Mouse (Mus musculus) bone marrow macrophage, adult 2 months (primary cell): ENCODE measurements around the gene Krt15. TPM values are rescaled to one million over a fixed set of nuclear protein-coding genes. Genes with fewer than 3 reads are reported as not detected.

Experiments used
- H3K27ac ChIP-seq: 2 replicates; pipeline ENCODE4 v1.5.1; 2012; ENCODE audit warnings: low read depth, low read length; ENCODE audit not compliant: insufficient read depth
- H3K4me1 ChIP-seq: 2 replicates; pipeline ENCODE4 v1.6.1; 2012; ENCODE audit warnings: low read length; ENCODE audit not compliant: control insufficient read depth, insufficient read depth
- H3K4me3 ChIP-seq: 2 replicates; pipeline ENCODE4 v1.5.1; 2012; ENCODE audit warnings: mild to moderate bottlenecking, low read length, moderate library complexity; ENCODE audit not compliant: insufficient read depth
- CTCF ChIP-seq: IDR thresholded peaks from 2 replicates; pipeline ENCODE4 v1.5.1; 2012; ENCODE audit warnings: low read depth, mild to moderate bottlenecking, low read length, moderate library complexity
- POLR2A ChIP-seq: IDR thresholded peaks from 2 replicates; pipeline ENCODE4 v1.6.1; 2012; ENCODE audit warnings: mild to moderate bottlenecking, low read depth, low read length, borderline replicate concordance
- polyA plus RNA-seq: library from polyadenylated mRNA; stranded (reverse); fragments of >200 nt; gene quantifications from 2 replicates; pipeline ENCODE4 v1.2.4, GENCODE M21; 2012; ENCODE audit not compliant: missing spikeins, insufficient read depth, insufficient read length

Krt15 gene
- polyA plus RNA-seq, 1 experiment: not detected

DNA sequence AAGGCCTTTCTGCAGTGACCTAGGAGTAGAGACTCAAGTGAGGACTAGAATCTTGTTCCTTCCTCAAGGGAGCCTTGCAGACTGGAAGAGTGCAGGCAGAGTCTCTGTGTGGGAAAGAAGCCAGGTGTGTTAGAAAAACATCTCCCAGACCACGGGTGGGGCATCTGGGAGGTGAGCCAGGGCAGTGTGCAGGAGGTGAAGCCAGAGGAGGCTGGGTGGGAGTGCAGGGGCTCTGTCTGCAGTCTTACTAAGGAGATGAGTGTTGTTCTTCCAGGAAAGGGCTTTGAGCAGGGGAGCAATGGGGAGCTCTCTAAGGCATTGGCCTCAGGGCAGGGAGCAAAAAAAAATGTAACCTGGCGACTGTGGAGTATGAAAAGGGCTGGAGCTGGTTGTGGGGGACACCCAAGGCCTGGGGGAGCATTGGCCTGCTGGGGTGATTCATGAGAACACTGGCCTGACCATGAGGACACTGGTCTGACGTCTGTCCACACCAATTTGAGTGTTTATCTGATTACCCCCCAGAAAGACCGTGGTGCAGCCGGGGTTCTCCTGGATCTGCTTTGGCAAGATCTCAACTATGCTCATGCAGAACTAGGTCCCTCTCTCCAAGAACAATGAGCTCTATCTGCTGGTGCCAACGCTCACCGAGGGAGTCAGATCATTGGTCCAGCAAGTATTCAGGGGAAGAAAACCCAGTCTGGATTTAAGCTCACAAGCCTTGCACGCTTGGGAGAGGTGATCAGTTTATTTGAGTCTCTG, 19.9 kb upstream of the Krt15 start:
- TF ChIP-seq POLR2A (no peak), CTCF (no peak)

DNA sequence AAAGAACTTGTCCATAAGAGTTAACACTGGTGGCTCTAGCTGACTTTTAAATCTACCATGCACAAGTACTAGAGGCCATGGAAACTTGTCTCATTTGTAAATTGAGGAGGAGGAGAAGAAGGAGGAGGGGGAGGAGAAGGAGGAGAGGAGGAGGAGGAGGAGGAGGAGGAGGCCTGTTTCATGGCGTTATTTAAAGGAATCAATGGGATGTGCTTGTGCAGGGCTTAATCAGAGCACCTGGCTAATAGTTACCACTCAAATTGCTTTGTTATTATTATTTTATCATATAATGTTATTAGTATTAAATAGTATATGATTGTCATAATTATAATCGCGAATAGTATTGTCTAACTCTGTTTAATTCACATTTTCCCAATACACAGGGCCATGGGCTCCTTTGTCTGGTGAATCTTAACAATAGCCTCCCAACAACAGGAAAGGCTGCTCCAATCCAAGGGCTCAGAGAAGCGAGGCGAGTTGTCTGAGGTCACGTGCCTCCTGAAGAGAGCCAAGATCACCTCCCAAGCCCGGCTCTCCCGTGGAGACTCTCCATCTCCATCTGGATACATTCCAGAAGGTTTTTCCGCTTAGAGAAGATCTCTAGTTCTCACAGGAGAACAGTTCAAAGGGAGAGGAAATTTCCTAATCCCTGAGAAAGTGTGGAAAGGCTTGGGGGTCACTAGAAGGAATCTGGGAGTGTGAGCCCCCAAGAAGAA, 13.0 kb upstream of the Krt15 start, which contains the start of gene Krt19:
Gene Krt19 (minus strand): TSS at position 51 of the 716 bp plus-strand sequence.
- Histone ChIP-seq H3K4me3 (no peak within 1 kb of the TSS), H3K27ac (no peak within 1 kb of the TSS), H3K4me1 (no peaks in the 10 kb centered on the region)
- no peak for TF ChIP-seq CTCF
- no peak for TF ChIP-seq POLR2A

More for the DNA sequence above, 19.9 kb upstream of the Krt15 start:
- no peak overlapping the region for H3K27ac ChIP-seq
- no peaks in the 10 kb centered on the region for H3K4me1 ChIP-seq
- H3K4me3 ChIP-seq: no peak overlapping the region

DNA sequence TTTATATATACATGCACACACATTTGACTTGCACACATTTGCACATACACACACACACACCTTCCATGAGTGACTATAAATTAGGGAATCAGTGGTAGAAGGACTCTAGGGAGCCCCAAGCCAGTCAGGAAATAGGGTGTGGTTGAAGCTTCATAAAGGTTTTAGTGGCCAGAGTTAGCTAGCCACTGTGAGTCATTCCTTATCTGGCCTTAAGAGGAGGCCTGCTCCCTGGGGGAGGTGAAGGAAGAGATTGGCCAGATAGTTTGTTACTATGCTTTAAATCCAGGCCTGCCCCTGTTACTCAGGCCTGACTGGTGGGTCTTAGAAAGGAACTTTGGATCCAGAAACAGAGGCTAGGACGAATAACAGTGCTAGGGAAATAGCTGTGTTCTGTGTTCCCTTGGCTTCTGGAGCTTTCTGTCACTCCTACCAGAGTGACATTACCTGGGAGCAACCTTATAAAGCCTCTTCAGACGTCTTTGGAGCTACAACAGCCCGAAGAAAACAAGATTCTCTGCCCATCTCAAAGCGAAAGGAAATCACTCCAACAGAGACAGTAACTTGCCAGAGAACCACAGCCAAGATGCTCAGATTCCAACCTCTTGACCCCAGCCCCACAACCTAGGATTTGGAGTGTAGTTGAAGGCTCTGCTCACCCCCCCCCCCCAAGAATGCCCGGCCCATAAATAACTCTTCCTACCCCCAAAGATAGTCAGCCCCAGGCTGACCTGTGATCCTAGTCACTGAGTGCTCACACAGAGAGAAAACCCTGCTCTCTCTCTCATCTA, 12.0 kb upstream of the Krt15 start:
- Histone ChIP-seq H3K4me1 (no peaks in the 10 kb centered on the region), H3K27ac (no peak overlapping the region), H3K4me3 (no peak overlapping the region)
- TF ChIP-seq CTCF: no peak
- TF ChIP-seq POLR2A: no peak

DNA sequence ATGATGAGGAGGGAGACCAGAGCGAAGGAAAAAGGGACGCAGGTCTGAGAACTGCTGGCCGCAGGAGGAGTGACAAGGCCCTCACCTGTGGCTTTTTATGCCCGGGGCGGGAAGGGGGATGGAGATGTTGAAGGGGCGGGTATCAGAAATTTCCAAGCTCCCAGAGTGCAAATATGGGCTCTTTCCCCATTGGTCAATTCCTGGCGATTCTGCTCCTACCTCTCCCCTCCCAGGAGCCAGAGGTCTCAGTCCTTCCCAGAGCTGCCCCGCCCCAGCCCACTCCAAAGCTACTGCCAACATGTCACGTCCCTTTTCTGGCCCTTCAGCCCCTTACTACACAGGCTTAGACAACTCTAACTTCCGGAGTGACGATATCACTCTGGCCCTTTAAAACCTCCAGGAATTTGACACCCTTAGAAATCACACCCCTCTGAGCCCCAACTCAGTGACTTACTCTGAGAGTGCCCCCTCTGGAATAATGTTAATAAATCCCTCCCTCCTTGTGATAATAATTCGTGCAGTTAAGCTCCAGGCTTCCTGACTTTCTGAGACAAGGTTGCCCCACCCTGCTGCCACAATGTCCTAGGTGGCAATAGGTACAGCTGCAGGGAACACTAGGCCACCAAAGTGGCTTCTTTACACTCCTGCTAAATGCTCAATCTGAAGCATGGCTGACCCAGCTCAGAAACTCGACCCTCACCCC, 10.3 kb upstream of the Krt15 start:
- H3K4me3 ChIP-seq: no peak overlapping the region
- no peak overlapping the region for H3K27ac ChIP-seq
- TF ChIP-seq CTCF: no peak
- TF ChIP-seq POLR2A: no peak
- no peaks in the 10 kb centered on the region for H3K4me1 ChIP-seq

DNA sequence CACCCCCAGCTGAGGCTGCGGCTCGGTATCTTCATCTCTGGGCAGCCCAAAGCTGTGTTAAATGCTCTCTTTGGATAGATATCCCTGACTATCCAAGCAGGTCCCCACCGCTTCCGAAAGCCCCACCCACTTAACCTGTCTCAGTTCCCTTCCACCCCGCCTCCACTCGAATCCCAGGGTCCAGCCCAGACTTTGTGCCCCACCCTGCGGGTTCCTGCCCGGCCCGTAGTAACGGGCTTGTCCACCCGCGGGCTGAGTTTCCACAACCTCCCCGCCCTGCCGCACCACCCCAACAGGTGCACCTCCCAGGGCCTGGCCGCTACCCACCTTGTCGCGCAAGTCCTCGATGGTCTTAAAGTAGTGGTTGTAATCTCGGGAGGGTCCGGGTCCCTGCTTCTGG, 9.4 kb upstream of the Krt15 start:
- Histone ChIP-seq H3K4me1 (no peaks in the 10 kb centered on the region), H3K27ac (no peak overlapping the region), H3K4me3 (no peak overlapping the region)
- TF ChIP-seq CTCF (no peak), POLR2A (no peak)

DNA sequence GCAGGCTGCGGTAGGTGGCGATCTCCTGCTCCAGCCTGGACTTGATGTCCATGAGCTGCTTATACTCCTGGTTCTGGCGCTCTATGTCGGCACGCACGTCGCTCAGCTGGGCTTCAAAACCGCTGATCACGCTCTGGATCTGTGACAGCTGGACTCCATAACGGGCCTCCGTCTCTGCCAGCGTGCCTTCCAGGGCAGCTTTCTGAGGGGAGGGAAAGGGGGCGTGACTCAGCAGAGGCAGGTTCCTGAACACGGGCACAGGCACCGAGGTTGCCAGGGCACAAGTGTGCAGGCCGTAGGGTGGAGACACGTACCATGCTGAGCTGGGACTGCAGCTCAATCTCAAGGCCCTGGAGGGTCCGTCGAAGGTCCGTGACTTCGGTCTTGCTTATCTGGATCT, 5.2 kb upstream of the Krt15 start:
- H3K27ac ChIP-seq: no peak overlapping the region
- H3K4me3 ChIP-seq: no peak overlapping the region
- no peak for TF ChIP-seq CTCF
- TF ChIP-seq POLR2A: no peak
- no peaks in the 10 kb centered on the region for H3K4me1 ChIP-seq

DNA sequence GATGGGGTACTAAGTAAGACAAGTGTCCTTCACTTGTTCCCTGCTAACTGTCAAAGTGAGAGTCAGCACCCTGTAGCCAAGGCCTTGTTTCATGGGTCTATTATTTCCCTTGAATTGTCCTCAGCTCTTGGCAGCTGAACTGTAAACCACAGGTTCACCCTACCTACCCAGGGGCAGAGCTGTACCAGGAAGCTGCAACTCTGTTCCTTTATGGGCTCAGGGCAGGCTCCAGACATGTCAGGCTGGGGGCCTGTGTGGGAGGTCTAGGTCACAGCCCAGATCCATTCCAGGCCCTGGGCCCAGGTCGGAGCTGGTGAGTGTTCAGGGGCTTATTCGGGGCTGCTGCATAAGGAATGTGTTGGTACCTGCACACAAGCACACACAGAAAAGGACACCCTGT, 3.7 kb upstream of the Krt15 start:
- H3K27ac ChIP-seq: no peak overlapping the region
- H3K4me1 ChIP-seq: no peaks in the 10 kb centered on the region
- TF ChIP-seq CTCF (no peak), POLR2A (no peak)
- no peak overlapping the region for H3K4me3 ChIP-seq

DNA sequence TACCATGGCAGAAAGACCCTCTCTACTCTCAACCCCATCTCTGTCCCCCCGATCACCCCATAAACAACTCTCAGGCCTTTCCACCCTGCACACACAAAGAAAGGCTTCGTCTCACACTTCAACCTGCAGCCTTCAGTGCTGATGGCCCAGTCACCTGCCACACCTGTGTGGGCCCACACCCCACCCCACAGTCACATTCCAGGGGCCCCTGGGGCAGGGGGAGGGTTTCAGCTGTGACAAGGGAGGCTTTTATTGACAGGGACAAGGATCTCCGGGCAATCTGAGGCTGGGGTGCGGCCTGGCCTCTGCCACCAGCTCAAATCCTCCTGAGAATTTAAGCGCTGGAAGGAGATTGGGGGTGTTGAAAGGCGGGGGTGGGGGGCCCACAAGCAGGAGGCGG, 3.1 kb upstream of the Krt15 start:
- H3K27ac ChIP-seq: no peak overlapping the region
- TF ChIP-seq CTCF (no peak), POLR2A (no peak)
- no peaks in the 10 kb centered on the region for H3K4me1 ChIP-seq
- no peak overlapping the region for H3K4me3 ChIP-seq

DNA sequence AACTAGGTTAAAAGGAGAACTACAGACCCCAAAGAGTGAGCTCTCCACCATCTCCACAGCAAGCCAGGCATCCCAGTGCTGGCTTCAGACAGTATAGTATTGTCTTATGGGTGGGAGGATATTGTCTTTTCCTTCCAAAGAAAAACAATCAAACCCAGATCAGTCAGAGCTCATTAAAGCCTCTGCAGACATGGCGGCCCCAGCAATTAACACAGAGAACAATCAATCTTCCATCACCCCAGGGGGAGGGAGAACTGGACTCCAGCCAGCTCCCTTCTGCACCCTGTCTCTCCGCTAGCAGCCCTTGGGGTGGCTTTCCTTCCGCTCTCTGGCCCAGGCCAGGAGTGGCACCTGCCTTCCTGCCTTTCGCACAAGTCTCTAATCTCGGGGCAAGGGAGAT, 2.0 kb upstream of the Krt15 start:
- TF ChIP-seq CTCF: no peak
- TF ChIP-seq POLR2A: no peak

DNA sequence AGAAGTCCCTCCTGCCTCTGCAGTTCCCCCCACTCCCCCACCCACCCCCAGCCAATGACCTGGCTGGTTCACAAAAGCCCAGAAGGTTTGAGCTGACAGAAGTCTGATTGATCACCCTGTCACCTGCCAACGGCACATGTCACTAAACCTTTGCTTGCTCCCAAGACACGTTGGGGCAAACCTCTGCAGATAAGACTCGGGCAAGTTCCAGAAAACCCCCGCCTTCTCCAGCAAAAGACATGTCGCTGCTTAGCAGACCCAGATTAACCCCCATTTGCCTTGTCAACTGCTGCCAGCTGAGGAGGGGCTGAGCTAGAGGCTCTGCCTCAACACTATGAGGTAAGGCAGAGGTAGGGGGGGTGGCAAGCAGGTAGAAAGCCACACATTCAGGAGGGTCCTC, 831 bp upstream of the Krt15 start:
- Histone ChIP-seq H3K4me3 (no peak overlapping the region), H3K27ac (no peak overlapping the region), H3K4me1 (no peaks in the 10 kb centered on the region)
- TF ChIP-seq POLR2A (no peak), CTCF (no peak)

More for the DNA sequence above, 2.0 kb upstream of the Krt15 start:
- no peak overlapping the region for H3K27ac ChIP-seq
- H3K4me3 ChIP-seq: no peak overlapping the region
- H3K4me1 ChIP-seq: no peaks in the 10 kb centered on the region
